Mouse (Mus musculus) left cerebral cortex, postnatal 25 days (tissue): ENCODE data around the gene Nprl3. TPM values are rescaled to one million over a fixed set of nuclear protein-coding genes. Genes with fewer than 3 reads are reported as not detected.
"Not testable (repeated sequence)": the region's sequence is repeated elsewhere in the genome, so short reads cannot be mapped to it uniquely, and the experiment has no call there.

Experiments used
- DNase-seq, 2 experiments: peaks; one replicate each; pipeline ENCODE4 v3.0.0; 2022; ENCODE audit warnings: low spot score in 2 of 2, mixed read lengths in 1 of 2
- intact Hi-C: fragments of 180-260 bp; cut with DNase I; formaldehyde crosslinking; loops from one replicate; pipeline ENCODE4 v1.15.1; 2025
- total RNA-seq, 2 experiments: library from RNA; stranded (reverse); gene quantifications; 2 replicates each; pipeline ENCODE4 v1.2.3; 2021

Nprl3 gene
- total RNA-seq, 2 experiments from 2014 or later: 42.5 to 50.0 TPM

DNA sequence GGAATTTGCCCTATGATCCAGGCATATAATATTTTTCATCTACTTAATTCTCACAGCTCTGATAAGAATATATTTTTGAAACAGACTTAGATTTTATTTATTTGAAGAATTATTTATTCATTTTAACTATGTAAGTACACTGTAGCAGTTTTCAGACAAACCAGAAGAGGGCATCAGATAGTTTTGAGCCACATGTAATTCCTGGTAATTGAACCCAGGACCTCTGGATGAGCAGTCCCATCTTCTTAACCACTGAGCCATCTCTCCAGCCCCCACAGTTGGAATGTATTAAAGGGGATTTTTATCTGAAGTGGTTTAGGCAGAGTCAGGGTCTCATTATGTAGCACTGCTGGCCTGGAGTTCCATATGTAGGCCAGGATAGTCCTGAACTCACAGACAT, 18.4 kb upstream of the Nprl3 start:
- intact Hi-C loops: loop anchor here (2.0 to 5.0 kb wide), 2 partner anchors 36 to 103 kb away; no protein-coding TSS in a partner anchor
- DNase-seq: not testable (repeated sequence)

- intact Hi-C loops: loop anchor here (5.0 kb wide), 1 partner anchor 37 kb away; no protein-coding TSS in a partner anchor
- no peak for DNase-seq
Measured at GRCm38 (mm10) chr11:32285031-32285775, 17.7 kb upstream of the Nprl3 start.

DNA sequence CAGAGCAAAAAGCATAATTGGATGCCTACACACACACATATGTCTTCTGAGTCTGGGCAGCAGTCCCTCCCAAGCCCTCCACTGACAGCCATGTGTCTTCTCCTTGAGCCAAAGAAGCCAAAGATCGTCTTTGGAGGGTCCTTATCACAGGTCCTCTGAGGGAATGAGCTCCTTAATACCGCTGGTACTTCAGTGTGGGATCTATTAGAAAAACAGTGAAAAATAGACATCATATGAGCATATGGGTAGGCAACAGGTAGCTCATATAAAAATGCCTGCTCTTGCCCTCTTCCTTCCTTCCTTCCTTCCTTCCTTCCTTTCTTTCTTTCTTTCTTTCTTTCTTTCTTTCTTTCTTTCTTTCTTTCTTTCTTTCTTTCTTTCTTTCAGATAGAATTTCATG, 17.1 kb upstream of the Nprl3 start:
- intact Hi-C loops, DNase-seq: not testable (repeated sequence)

DNA sequence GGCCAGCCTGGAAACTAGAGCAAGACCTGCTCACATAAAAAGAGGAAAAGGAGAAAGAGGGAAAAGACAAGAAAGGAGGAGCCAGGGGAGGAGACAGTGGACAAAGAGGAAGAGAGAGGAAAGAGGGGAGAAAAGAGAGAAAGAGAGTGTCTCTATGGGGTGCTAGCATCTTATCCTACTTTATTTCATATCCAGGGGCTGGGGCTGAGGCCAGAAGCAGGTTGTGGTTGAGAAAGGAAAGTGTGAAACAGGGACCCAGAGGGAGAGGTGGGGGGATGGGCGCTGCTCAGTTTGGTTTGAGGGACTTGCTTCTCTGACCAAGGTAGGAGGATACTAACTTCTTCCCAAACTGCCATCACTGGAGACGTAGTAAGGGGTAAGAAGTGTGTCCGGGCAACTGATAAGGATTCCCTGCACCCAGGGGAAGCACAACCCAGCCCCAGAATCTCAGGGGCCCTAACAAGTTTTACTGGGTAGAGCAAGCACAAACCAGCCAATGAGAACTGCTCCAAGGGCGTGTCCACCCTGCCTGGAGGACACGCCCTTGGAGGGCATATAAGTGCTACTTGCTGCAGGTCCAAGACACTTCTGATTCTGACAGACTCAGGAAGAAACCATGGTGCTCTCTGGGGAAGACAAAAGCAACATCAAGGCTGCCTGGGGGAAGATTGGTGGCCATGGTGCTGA, 15.7 kb upstream of the Nprl3 start, which contains the start of gene Hba-a1:
Gene Hba-a1 (plus strand): TSS at position 421 of the 687 bp plus-strand sequence.
- DNase-seq, intact Hi-C loops: not testable (repeated sequence)

GRCm38 (mm10) chr11:32281416-32282144, 14.1 kb upstream of the Nprl3 start:
- DNase-seq: no peak
- intact Hi-C loops: no loop called here

- DNase-seq: no peak
- intact Hi-C loops: no loop called here
Measured at GRCm38 (mm10) chr11:32280646-32281045, 13.1 kb upstream of the Nprl3 start.

- intact Hi-C loops: loop anchor here (5.0 kb wide), 1 partner anchor 81 kb away; no protein-coding TSS in a partner anchor
Measured at GRCm38 (mm10) chr11:32278458-32278957, 11.0 kb upstream of the Nprl3 start.

GRCm38 (mm10) chr11:32277736-32278457, 10.4 kb upstream of the Nprl3 start:
- intact Hi-C loops: loop anchor here (5.0 kb wide), 1 partner anchor 81 kb away; no protein-coding TSS in a partner anchor
- DNase-seq: no peak

More at GRCm38 (mm10) chr11:32278458-32278957, 11.0 kb upstream of the Nprl3 start:
- no peak for DNase-seq

- intact Hi-C loops: loop anchor here (5.0 kb wide), 1 partner anchor 79 kb away; no protein-coding TSS in a partner anchor
- DNase-seq: no peak
Measured at GRCm38 (mm10) chr11:32276347-32276746, 8.8 kb upstream of the Nprl3 start, which contains the start of gene Hba-x. Gene Hba-x, plus strand, starts transcription at chr11:32276400.

DNA sequence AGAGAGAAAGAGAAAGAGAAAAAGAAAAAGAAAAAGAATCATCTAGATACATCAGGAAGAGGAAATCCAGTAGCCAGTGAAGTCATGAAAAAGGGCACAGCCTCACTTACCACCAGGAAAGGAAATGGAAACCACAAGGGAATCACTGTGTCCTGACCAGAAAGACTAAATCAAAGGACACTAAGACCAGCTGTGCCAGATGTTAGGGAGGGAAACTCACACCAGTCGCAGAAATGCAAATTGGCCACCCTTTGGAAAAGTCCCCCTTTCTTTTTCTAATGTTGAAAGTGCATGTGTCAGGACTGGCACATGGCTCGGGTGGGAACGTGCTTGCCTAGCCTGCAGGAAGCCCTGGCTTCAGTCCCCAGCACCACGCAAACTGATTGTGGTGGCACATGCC, 3.7 kb upstream of the Nprl3 start:
- DNase-seq: no peak
- intact Hi-C loops: no loop called here

- DNase-seq: no peak
- intact Hi-C loops: no loop called here
Measured at GRCm38 (mm10) chr11:32268952-32269351, 1.4 kb upstream of the Nprl3 start.

- intact Hi-C loops: no loop called here
- no peak for DNase-seq
Measured at GRCm38 (mm10) chr11:32267964-32268363, 457 bp upstream of the Nprl3 start.

GRCm38 (mm10) chr11:32266776-32267175, 731 bp downstream of the Nprl3 start:
- intact Hi-C loops: no loop called here
- no peak for DNase-seq

GRCm38 (mm10) chr11:32266194-32266593, 1.3 kb downstream of the Nprl3 start:
- no peak for DNase-seq
- intact Hi-C loops: no loop called here

DNA sequence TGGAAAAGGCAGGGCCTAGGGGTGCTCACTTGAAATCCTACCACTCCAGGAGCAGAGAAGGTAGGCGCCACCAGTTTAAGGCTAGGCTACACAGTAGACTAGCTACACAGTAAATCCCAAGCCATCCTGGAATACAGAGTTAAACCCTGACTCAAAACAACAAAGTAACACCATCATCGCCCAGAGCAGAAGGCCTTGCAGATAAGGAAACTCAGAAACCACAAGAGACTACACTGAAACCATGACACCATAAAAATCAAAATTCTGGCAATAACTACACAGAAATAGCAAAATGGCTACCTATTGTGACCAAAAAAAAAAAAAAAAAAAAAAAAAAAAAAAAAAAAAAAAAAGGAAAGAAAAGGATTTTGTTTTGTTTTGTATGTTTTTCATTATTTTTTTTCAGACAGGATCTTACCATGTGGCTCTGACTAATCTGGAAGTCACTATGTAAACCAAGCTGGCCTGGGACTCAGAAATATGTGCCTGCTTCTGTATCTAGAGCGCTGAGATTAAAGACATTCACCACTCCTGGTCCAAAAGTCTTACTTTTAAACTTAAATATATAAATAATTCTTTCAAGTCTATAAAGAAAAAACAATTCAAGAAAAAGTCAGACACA, 2.3 kb downstream of the Nprl3 start:
- DNase-seq: no peak
- intact Hi-C loops: no loop called here

DNA sequence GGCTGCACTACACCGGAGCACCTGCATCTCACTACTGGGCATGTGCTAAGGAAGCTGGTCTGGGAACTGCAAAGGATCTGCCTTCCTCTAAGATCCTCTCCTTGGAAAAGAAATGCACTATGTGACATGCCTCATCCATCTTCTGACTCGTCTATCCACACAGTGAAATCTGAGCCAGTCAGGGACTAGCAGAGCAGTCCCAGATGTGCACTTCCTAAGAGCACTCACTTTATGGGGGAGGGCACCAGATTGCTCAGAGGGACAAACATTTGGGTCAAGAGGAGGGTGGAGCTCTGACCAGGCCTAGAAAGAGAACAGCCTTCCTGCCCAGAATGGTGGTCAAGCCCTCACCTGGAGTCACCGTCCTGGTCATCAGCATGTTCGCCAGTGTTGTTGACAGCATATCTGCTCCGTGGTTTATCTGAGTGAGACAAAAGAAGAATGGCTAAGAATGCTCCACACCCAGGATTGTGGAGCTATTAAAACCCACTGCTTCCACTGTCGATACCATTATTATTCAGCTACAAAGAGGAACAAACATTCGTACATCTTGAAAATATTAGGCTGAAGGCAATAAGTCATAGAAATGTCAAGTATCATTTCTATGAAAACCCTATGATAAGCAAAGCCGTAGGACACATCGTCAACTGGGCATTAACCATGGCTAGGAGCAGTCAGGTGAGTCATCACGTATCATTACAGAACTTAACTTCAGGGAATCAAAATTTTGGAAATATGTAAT, 4.7 kb downstream of the Nprl3 start:
- DNase-seq: no peak
- intact Hi-C loops: no loop called here

DNA sequence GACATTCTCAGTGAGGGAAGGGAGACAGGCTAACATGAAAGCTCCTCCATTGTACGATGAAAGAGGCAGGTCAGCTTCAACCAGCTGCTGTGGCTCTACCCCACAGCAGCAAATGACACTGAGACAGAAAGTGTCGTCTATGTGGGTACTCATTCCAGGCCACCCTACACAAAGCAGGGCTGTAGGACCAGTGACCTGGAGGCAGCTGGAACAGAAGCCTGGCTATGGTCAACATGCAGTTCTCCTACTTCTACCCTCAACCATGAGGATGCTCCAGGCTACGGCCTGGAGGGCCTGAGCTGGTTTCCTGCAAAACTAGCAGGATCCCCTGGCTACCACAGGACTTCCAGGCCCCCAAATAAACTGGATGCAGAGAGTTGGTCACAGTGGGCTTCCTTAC, 10.9 kb downstream of the Nprl3 start:
- intact Hi-C loops: no loop called here

GRCm38 (mm10) chr11:32256146-32256545, 11.4 kb downstream of the Nprl3 start:
- intact Hi-C loops: no loop called here

More for the DNA sequence above, 10.9 kb downstream of the Nprl3 start:
- no peak for DNase-seq

More at GRCm38 (mm10) chr11:32256146-32256545, 11.4 kb downstream of the Nprl3 start:
- DNase-seq: no peak
